Mouse (Mus musculus) activated CD4-positive, CD25-positive, alpha-beta regulatory T cell, adult 4 months (primary cell): ENCODE data around the gene Mfap1b. TPM values are rescaled to one million over a fixed set of nuclear protein-coding genes. Genes with fewer than 3 reads are reported as not detected.
A peak's percentile ranks its signal among the peaks of the same experiment; 100 is the strongest.
"Not testable (repeated sequence)": the region's sequence is repeated elsewhere in the genome, so short reads cannot be mapped to it uniquely, and the experiment has no call there.

Experiments used
- ATAC-seq: one replicate; pipeline ENCODE4 v1.8.0; 2017
- polyA plus RNA-seq, 2 experiments: library from polyadenylated mRNA; unstranded; fragments of 100-300 nt; shearing (Covaris generic); gene quantifications; one replicate each; pipeline ENCODE4 v1.2.1; 2017

Mfap1b gene
- polyA plus RNA-seq: 100 to 1,000 TPM in 1 of 2 experiments, 10 to 100 TPM in 1; 82.1 to 109 TPM

DNA sequence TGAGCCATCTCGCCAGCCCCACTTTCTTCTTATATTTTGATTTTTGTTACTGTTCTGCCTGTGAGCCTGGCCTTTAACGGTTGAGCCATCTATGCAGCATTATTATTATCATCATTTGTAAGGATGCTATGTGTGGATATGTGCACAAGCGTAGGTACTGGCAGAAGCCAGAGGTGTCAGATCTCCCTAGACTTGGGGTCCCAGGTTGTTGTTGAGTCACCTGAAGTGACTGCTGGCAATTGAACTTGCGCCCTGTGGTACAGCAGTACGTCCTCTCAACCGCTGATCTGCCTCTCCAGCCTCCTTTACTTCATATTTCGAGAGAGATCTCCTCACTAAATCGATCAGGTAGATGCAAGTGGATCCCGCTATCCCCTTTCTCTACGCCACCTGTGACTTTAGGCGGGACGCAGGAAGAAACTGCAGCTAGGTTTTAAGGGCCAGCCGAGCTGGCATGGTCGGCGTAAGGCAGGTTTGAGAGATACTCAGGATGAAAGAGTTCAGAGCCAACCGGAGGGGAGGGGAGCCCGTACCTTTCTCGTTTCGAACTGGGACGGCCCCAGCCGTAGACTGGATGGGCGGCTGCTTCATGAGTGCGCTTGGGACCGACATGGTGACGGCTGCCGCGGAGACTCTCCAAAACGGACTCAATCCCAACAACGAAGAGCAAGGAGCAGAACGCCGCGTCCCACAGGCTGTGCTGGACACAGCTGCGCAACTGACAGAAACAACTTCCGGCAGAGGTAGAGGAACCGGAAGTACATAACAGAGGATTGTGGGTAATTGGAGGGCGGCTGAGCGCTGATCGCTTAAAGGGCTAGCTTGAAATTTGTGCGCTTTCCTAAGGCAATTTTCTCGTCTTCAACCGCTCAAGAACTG lies at the start of gene Mfap1b:
TSS of gene Mfap1b (minus strand) at position 767 of the 879 bp plus-strand sequence.
- ATAC-seq: peak; percentile 97

DNA sequence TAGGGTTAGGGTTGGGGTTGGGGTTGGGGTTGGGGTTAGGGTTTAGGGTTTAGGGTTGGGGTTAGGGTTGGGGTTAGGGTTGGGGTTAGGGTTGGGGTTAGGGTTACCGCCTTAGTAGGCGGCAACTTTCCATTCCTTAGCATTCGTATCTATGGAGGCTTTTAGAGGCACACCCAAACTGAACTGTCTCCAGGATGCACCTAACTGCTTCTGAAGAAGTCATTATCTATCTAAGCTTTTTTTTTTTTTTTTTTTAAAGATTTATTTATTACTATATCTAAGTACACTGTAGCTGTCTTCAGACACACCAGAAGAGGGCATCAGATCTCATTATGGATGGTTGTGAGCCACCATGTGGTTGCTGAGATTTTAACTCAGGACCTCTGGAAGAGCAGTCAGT lies 49.0 kb upstream of the Mfap1b start:
- ATAC-seq: not testable (repeated sequence)

DNA sequence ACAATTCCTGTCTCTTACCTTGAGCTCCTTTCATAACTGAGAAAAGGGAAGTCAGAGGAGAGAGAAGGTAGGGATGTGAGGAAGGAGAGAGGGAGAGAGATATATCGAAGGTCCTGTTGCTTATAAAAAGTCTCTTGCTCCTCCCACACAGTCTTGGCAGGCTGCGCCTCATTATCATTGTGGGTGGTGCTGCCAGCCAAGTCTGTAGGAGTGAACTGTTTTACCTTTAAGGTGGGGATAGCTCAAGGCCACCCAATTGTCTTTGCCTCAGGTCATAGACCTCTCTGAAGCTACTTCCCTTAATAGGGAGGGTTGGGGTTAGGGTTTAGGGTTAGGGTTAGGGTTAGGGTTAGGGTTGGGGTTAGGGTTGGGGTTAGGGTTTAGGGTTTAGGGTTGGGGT lies 48.1 kb upstream of the Mfap1b start:
- no peak for ATAC-seq

DNA sequence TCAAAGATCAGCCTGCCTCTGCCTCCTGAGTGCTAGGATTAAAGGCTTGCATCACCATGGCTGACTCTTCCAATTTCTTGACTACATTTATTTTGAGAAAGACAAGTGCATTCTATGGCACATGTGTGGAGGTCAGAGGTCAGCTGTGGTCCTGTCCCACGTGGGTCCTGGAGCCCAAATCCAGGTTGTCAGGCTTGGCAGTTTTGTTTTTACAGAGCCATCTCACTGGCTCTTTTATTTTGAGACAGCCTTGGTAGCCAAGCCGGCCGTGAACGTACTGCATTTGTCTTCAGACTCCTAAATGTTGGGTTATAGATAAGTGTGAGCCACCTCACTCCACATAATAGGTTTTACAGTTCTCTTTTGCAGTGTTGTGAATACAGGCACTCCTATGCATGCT lies 44.8 kb upstream of the Mfap1b start:
- not testable (repeated sequence) for ATAC-seq

DNA sequence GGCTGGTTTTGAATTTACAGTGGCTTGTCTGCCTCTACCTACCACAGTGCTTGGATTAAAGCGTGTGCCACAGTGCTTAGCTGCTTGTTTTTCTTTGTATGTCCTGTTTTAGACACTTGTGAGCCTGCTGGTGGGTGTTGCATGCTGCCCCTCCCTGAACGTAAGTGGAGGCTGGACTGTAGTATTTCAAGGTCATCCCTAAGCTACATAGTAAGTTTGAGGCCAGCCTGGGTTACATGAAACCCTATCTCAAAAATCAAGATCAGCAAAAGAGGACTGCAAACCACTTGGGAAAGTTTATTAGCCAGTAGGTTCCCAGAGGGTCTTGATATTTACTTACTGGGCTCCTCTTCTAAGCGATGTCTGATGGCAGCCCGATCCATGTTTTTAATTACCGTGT lies 44.2 kb upstream of the Mfap1b start:
- no peak for ATAC-seq

DNA sequence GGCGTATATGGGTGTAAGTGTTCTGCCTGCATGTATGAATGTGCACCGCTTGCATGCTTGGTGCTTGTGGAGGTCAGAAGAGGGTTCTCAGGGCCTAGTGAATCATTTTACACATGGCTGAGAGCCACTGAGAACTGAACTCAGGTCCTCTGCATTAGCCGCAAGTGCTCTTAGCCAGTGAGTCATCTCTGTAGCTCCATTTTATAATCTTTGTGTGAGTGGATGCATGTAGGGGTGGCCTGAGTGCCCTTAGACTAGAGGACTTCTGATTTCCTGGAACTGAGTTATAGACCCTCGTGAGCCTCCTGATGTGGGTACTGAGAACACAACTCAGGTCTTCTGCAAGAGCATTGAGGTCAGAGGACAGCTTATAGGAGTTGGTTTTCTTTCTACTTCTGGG lies 40.3 kb upstream of the Mfap1b start:
- ATAC-seq: no peak

DNA sequence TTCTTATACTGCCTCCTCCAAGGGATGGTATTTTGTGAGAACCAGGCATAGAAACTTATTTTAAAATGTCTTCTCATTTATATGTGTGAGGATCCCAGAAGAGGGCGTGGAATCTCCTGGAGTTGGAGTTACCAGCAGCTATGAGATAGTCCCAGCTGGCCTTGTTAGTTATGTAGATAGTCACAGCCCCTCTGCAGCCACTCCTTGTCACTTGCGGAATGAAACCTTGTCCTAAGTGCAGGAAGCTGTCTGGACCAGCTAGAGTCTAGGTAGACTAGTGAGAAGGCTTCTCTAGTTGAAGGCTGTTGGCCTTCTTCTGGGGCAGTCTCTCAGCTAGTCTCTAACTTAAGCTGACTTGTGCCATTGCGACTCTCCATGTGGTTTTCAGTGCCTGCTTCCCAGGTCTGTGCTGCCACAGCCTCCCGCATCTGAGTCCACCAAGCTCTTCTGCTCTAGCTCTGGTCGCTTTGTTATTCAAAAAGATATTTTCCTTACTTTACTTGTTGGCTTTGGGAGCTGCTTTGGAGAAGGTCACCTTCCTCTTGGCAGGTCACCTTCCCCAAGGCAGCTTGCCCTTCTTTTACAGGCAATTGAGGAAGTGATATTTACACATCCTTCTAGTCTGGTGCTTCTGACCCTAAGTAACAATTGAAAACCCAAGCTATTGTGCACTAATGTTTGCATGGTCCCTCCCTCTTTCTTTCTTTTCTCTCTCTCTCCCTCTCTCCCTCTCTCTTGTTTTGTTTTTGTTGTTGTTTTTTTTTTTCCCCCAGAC lies 39.3 kb upstream of the Mfap1b start:
- ATAC-seq: not testable (repeated sequence)

DNA sequence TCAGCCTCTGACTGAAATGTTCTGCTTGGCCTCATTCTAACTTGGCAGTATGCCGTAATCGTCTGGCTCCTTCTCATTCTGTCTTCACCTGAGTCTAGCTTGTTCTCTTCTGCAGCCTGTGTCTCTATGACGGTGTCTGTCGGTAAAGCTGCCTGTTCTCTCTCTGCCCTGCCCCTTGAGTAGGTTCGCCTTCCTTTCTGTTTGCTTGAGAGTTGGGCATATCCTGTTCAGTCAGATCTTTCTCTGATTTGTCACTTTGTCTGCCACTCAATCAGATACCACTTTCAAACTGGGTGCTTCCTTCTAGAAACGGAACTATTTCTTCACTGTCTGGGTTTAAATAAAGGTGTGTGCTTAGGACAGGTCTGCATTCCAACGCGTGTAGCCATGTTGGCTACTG lies 37.5 kb upstream of the Mfap1b start:
- peak; percentile 92 for ATAC-seq

DNA sequence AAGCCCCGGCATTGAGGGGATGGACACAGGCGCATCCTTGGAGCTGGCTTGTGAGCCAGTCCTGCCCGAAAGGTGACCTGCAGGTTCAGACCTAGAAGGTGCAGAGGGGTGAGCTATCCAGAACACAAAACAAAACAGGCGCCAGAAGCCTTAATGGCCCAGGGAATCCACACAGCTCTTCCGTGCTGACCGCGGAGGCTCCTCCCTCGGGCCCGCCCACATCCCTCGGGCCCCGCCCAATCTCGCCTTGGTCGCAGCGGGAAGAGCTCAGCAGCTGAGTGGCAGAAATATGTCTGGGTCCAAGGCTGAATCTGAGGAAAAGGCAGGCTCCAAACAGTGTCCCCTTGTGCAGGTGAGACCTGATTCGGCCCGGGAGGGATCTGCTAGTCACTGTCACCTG lies 35.7 kb upstream of the Mfap1b start:
- no peak for ATAC-seq

DNA sequence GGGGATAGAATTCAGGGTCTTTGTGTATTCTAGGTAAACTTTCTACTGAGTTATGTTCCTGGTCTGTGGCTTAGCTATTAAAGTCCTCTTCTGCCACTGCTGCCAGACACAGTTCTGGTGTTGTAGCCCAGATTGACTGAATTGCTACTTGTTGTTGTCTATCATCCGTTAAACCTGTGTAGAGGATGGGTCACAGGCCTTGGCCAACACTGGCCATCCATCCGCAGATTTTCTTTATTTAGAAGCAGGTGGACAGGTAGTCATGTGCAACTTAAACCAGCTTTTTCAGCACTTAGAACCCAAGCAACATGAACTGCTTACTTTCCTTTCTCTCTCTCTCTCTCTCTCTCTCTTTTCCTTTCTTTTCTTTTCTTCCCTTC lies 34.1 kb upstream of the Mfap1b start:
- ATAC-seq: no peak

DNA sequence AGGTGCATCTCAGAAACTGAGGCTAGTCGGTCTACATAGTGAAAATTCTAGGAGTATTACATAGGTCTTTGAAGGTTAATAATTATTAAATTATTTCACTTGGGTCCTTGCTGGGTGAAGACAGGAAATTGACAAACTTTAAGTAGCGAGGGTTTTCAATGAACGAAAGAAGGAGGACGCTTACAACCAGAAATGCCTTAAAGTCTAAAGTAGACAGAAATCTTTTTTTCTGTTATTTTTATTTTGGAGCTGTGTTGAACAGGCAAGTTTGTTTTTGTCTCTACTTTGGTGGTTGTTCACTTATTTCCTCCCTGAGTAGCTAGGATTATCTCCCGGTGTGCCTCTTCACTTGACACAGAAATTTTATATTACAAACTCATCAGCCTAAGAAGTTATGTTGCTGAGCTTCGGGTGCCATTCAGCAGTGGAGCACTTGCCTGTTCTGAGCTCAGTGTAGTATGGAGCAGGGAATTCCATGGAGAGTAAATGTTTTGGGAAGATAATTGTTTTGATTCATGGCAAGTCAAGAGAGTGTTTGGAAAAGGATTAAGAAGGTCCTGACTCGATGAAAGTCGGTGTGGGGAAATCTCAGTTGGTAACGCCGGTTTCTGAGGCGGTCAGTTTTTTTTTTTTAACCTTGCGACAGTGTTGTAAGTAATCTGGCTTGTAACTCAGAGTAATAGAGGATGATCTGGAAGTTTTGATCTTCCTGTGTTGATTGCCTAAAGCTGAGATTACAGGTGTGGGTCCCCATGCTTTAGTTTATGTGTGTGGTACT lies 33.5 kb upstream of the Mfap1b start:
- no peak for ATAC-seq

DNA sequence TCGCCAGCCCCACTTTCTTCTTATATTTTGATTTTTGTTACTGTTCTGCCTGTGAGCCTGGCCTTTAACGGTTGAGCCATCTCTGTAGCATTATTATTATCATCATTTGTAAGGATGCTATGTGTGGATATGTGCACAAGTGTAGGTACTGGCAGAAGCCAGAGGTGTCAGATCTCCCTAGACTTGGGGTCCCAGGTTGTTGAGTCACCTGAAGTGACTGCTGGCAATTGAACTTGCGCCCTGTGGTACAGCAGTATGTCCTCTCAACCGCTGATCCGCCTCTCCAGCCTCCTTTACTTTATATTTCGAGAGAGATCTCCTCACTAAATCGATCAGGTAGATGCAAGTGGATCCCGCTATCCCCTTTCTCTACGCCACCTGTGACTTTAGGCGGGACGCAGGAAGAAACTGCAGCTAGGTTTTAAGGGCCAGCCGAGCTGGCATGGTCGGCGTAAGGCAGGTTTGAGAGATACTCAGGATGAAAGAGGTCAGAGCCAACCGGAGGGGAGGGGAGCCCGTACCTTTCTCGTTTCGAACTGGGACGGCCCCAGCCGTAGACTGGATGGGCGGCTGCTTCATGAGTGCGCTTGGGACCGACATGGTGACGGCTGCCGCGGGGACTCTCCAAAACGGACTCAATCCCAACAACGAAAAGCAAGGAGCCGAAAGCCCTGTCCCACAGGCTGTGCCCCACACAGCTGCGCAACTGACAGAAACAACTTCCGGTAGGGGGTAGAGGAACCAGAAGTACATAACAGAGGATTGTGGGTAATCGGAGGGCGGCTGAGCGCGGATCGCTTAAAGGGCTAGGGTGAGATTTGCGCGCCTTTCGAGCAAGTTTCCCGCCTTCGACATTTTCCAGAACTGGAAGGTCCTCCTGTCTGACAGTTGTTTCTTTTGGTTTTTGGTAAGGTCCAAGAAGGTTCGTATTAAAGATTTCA lies 32.3 kb upstream of the Mfap1b start, which contains the start of the genes Mfap1a and Wdr76:
TSS of gene Mfap1a (minus strand) at position 724 of the 941 bp plus-strand sequence.
TSS of gene Wdr76 (plus strand) at position 782 of the 941 bp plus-strand sequence.
- ATAC-seq: peak; percentile 87

DNA sequence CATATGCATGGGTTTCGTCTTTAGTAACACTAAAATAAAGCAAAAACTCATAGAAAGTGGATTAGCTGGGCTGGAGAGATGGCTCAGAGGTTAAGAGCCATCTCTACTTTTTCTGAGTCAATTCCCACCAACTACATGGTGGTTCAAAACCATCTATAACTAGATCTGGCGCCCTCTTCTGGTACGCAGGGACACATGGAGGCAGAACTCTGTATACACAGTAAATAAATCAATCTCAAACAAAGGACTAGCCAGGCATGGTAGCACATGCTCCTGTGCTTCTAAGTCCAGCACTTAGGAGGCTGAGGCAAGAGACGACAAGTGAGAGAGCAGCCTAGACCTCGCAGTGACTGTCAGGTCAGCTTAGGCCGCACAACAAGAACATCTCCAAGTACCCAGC lies 27.7 kb upstream of the Mfap1b start:
- ATAC-seq: not testable (repeated sequence)

DNA sequence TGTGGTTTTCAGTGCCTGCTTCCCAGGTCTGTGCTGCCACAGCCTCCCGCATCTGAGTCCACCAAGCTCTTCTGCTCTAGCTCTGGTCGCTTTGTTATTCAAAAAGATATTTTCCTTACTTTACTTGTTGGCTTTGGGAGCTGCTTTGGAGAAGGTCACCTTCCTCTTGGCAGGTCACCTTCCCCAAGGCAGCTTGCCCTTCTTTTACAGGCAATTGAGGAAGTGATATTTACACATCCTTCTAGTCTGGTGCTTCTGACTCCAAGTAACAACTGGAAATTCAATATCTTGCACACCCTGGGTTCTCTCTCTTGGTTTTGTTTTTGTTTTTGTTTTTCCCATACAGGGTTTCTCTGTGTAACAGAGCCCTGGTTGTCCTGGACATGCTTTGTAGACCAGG lies 10.5 kb upstream of the Mfap1b start:
- ATAC-seq: not testable (repeated sequence)

DNA sequence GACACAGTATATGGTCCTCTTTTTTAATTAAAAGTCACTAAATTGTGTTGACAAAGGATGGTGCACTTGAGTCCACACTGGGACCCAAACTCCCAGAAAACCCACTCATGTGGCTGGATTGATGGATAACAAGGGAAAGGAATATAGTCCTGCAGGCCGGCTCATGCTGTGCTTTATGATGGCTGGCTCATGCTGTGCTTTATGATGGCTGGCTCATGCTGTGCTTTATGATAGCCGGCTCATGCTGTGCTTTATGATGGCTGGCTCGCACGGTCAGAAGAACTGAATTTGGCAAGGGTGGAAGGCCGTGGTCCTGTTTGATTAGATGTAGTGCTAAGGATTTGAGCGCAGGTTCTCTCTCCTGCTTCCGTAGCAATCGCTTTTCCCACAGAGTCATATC lies 9.7 kb upstream of the Mfap1b start:
- ATAC-seq: no peak

DNA sequence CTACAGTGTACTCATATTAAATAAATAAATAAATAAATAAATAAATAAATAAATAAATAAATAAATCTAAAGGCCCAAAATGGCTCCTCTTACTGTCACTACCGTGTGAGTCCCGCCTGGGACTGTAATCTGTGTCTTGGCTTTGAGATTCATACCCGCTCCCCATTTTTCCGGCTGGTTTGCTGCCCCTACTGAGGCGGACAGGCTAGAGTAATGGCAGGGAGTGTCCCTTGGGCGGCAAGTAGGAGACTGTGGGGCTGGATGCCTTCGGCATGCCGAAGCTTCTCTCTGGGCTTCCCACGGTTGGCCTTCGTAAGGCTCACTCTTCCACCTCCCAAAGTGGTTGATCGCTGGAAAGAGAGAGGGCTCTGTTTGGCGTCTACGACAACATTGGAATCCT lies 7.0 kb upstream of the Mfap1b start:
- ATAC-seq: not testable (repeated sequence)

DNA sequence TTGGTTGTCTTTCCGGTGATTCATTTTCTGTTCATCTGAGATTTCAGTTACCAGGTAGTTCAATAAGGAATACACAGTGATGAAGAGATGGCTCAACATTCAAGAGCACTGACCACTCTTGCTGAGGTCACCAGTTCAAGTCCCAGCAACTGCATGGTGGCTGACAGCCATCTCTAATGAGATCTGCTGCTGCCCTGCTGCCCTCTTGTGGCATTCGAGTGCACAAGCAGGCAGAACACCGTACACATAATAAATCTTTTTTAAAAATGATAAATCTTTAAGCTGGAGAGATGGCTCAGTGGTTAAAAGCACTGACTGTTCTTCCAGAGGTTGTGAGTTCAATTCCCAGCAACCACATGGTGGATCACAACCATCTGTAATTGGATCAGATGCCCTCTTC lies 6.6 kb upstream of the Mfap1b start:
- peak; percentile 71 for ATAC-seq

DNA sequence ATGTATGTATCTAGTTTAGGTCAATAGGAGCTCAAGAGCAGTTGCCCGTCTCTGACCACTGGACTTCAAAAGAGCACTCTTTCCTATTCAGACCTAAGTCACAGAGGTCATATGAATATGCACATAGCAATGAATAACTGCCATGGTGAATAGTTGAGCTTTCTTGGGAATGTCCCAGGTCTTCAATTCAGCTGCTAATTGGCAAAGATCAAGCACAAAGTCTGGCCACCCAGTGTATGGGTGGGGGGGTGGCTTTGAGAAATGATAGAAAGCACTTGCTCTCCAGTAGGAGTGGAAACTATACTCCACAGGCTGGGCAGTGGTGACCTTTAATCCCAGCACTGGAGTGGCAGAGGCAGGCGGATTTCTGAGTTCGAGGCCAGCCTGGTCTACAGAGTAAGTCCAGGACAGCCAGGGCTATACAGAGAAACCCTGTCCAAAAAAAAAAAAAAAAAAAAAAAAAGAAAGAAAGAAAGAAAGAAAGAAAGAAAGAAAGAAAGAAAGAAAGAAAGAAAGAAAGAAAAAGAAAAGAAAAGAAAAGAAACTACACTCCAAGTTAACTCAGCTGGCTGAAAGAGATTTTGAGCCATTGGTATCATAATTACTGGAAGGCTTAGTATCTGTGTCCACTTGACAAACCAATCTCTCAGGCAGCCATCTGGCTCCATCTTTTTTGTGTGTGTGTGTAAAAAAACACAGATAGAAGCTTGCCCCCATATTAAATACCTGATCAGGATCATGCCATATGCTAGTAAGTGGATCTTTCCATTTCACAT lies 3.8 kb upstream of the Mfap1b start:
- ATAC-seq: no peak

DNA sequence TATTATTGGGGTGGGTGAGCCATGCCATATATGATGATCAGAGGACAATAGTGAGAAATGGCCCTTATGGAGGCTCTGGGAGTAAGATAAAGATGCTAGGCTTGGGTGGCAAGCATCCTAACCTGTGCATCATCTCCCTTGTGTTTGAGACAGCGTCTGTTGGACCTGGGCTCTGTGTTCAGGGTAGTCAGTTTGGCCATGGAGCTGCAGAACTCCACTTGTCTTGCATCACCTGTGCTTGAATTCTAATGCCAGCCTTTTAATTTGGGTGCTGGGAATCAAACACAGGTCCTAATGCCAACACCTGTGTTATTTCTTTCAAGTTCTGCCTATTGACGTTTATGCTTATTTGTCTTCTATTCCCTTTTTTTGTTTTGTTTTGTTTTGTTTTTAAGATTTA lies 1.4 kb upstream of the Mfap1b start:
- not testable (repeated sequence) for ATAC-seq

DNA sequence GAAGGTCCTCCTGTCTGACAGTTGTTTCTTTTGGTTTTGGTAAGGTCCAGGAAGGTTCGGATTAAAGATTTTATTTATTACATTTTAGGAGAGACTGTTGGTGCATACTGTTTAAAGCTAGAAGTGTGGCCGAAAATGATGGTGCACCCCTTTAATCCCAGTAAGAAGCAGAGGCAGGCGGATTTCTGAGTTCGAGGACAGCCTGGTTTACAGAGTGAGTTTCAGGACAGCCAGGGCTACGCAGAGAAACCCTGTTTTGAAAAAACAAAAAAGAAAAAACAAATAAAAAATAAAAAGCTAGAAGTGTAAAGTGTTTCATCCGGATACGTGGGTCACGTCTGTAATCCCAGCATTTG lies 291 bp upstream of the Mfap1b start:
- ATAC-seq: peak; percentile 47

DNA sequence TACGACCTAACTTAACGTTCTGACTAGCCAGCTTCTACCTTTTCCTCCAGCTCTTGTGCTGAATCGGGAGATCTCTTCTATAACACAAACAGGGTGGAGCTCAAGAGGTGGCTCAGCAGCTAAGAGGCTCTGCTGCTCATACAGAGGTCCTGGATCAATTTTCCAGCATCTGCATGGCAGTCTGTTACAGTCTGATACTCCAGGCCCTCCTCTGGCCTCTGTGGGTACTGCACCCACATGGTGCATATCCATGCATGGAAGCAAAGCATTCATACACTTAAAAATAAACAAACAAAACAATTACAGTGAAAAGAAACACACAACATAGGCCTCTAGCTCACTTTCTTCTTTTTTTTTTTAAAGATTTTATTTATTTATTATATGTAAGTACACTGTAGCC lies 1.1 kb downstream of the Mfap1b start:
- not testable (repeated sequence) for ATAC-seq
